Mouse (Mus musculus) small intestine, adult 2 months (tissue): Measurements from ENCODE around the gene C530008M17Rik.

Experiments
- CTCF ChIP-seq: fragments of 200-500 bp; IDR thresholded peaks from 2 replicates; pipeline ENCODE4 v1.5.1; 2012; ENCODE audit warnings: low read depth, mild to moderate bottlenecking, control low read depth, inconsistent platforms, low read length, moderate library complexity, mixed read lengths; ENCODE audit not compliant: insufficient replicate concordance, insufficient read length; ENCODE audit errors: extremely low read depth
- POLR2A ChIP-seq: fragments of 200-500 bp; IDR thresholded peaks from 2 replicates; pipeline ENCODE4 v1.6.1; 2012; ENCODE audit warnings: low read depth, mild to moderate bottlenecking, control low read depth, inconsistent platforms, low read length, moderate library complexity

- TF ChIP-seq CTCF, result no peak
- TF ChIP-seq POLR2A, result no peak
Measured at GRCm38 (mm10) chr5:76661310-76661709, 5.0 kb downstream of the C530008M17Rik start.
